Mouse (Mus musculus): ENCODE results near the gene Ccr8.

GRCm38 (mm10) chr9:120049407-120049806 is 42.5 kb upstream of the Ccr8 start:
- TF ChIP-seq CTCF (IDR thresholded peaks at IDR 0.05; ENCODE audit: low read depth, low read length) (no peak), POLR2A (IDR thresholded peaks at IDR 0.05; ENCODE audit: extremely low read depth, insufficient read depth, low read length) (no peak)
